Mouse (Mus musculus) Muller cell, postnatal 12 days (primary cell): ENCODE data around the gene Iqca.

Experiments used
- DNase-seq: peaks from one replicate; pipeline ENCODE4 v3.0.0-alpha.2; 2015; ENCODE audit errors: inconsistent ontology term

Gene Iqca

DNA sequence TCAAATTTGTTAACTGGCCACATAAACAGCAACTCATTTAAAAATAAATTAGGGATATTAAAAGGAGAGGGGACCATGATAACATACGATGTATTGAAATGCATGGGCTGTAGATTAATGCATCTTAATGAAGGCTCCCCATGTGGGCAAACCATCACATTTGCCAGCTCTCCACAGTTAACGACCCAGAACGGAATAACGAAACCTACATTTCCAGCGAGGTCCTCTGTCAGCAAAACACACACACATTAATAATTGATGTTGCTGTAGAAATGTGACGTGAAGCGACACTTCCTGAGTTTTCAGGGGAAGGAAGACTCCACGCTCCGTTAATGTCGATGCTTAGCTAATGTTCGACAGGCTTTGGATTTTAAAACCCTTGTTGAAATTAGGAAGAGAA lies 20.8 kb downstream of the Iqca start:
- DNase-seq: no peak

DNA sequence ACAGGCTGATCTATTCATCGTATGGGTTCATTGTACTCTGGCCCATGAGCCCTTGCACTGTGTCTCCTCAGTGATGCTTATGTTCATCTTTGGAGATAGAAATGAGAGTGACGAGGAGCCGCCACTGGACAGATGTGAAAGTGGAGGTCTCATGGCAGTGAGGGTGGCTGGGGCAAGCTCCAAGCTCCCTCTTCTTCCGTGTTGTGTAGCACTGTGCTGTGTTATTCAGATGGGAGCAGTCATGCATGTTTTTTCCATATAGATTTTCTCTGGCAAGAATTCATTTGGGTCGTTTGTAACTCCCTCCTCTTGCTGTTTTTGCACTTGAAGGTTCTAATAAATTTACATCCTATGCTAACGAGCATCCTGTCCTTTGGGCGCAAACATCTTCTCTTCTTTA lies 21.2 kb downstream of the Iqca start:
- DNase-seq: no peak

DNA sequence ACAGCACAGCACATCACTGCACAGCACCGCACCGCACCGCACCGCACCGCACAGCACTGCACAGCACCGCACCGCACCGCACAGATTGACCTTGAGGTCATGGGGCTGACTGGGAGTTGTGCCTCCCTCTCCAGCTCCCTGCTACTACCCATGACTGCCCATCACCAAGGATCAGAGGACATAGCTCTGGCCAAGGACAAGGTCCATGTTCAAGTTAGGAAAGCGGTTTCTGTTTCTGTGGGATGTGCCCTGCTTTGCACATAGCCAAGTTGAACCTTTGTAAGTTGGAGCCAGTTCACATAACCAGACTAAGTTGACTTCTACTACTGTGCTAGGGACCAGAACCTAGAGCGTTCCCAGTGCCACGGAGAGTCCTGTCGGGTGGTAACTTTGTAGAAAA lies 28.6 kb downstream of the Iqca start:
- no peak for DNase-seq

DNA sequence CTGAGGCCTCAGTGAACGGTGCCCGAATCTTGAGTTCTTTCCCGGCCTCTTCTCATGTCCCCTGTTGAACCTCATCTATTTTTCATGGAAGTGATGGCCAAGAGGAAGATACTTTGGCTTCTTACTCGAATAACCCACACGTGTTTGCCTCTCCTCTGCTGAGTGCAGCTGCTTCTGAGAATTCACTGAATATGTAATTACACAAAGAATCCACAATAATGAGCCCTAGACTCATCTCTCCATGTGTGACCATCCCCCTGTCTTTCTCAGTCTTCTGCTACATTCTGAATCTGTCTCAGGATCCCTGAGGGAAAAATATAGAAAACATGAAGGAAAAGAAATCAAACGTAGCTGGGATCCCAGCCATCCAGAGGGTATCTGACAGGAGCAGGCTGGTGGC lies 32.5 kb downstream of the Iqca start:
- no peak for DNase-seq

DNA sequence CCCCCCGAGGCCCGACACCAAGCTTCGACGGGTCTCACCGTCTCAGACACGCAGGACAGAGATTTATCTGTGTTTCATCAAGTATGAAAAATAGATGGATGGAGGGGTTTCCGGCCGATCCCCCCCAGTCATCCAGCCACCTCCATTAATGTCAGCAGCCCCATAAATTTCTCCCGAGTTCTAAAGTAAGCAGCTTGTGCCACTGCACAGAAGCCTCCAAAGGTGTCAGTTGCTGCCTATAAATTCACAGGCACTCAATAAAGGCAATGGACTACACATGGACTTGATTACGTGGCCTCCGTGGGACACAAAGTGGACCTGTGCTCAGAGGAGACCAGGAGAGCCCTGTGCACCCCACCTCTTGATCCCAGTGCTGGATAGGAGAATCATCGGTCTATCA lies 34.0 kb downstream of the Iqca start:
- DNase-seq: no peak

DNA sequence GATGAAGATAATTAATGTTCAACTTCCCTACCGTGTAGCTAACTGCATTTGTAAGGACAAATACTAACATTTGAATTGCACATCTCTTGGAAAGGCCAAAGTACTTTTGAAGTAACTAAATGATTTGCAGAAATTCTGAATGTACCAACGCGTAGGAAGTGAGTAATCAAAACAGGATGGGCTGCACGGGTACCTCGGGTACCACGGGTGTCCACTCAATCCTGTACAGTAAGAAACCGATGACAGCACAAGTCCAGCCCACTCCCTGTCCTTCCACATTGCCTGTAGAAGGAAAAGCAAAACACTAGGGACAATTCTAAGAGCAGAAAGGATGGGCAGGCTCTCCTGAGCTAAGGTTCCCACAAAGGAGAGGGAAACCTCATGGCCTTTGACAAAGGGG lies 36.0 kb downstream of the Iqca start:
- no peak for DNase-seq

GRCm38 (mm10) chr1:90114586-90114985 lies 38.6 kb downstream of the Iqca start:
- no peak for DNase-seq

DNA sequence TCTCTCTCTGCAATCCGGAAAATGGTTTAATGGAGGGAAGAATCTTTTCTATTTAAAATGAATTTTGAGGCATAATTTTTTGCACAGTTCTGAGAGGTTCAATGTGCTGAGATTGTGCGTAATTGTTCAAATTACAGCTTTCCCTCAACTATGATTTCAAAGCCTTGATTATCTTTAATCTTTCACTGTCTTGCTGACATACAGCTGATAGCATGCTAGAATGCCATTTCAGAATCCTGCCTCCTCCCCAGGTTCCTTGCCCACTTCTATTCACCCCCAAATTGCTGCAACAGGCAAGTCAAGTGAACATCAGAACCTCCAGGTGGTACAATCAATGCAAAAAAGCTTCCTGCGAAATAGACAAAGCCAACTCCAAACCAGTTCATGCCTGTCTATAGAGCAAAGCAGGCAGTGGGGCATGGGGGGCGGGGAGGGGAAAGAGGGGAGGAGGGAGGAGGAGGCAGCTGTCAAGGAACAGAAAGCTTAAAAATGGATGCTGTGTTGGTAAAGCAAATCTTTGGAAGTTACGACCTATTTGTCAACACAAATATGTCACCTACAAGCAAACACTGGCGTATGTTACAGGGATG lies 39.5 kb downstream of the Iqca start:
- no peak for DNase-seq

DNA sequence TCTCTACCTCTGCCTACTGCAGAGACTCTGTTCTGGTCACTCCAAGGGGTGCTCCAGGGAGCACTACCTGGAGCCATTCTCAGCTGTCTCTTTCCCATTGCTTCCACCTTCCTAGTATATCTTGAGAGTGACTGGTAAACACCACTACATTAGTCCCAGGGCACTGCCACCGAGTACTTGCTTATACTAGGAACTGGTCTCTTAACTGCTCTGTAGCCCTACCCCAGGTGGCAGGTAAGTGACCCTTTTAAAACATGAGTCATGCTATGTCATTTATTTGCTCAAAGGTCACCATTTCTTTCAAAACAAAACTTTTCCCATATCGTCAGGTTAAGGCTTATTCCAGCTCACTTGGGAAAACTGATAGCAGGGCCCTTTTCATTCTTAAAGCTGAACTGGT lies 40.5 kb downstream of the Iqca start:
- no peak for DNase-seq

DNA sequence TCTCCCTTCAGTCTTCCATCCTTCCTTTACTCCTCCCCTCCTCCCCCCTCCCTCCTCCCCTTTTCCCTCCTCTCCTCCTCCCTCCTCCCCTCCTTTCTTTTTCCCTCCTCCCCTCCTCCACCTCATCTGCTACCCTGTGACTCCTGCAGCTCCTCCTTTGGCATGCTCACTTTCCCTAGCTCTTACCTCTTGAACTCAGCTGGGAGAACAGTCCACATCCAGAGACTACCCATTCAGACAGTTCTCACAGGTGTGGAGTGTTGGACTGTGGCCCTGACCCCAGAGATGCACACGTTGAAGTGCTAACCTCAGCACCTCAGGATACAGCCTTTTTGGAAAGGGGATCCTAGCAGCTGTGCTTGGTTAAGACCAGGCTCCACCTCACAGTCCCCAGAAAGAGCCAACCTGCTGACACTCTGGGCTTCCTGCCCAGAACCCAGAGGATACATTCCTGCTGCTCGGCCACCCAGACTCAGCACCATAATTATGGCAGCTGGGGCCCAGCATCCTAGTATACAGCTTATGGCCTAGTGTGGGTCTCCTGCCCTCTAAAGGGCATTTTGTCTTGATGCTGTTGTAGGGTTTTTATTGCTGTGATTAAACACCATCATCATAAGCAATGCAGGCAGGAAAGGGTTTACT lies 41.9 kb downstream of the Iqca start:
- DNase-seq: peak; percentile 88

GRCm38 (mm10) chr1:90103896-90104487 lies 49.2 kb downstream of the Iqca start:
- no peak for DNase-seq

- DNase-seq: peak; percentile 39
Measured at GRCm38 (mm10) chr1:90100360-90101232, 52.6 kb downstream of the Iqca start.

DNA sequence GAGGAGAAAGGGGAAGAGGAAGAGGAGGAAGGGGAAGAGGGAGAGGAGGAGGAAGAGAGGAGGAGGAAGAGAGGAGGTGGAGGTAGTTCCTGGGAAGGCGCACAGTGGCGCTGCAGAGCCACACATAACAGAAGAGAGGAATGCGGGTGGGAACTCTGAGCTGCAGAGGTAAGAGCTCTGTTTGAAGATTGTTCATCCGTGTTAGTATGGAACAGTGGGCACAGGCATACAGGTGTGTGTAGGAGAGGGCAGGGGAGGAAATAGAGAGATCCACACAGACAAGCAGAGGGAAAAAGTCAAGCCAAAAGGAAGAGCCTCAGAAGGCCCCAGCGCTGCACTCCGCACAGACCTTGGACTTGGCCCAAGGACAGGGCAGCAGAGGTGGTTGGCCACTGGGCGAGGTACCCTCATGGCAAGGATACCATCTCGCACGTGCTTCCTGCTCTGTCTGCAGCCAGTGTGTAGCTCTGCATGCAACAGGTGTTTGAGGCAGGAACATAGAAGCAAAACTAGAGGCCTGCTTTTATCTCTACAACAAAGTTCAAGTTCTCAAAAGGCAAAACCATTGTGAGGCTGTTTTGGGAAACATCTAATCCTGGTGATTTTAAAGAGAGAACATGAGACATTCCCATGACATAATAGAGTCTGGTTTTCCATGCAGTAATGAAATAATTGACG lies 60.2 kb downstream of the Iqca start:
- DNase-seq: no peak

DNA sequence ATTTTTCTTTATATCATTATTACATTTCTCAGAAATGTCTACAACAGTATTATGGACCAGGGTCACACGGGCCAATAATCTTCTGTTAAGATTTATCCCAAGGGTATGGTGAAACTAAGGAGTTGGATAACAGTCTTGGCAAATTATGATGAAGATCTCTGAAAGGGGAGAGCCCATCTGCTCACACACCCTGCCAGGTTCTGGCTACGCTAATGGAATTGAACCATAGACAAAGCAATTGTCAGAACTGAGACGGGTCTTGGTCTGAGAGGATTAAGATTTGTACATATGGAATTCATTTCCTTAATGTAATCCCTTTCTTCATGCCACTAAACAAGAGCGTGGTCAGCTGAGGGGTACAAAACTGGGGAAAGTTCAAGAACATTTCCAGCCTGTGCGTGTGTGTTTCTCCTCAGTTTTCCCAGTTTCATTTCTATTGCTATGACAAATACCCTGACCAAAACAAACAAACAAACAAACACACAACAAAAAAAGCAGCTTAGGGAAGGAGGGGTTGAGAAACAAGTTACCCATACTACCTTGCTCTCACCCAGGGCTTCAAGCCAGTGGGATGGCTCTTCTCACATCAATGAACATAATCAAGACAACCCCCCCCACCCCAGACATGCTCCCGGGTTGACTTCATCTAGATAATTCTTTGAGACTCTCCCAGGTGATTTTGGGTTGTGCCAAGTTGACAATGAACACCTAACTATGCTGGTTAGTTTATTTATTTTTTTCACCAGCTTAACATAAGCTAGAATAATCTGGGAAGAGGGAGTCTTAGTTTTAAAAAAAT lies 64.8 kb downstream of the Iqca start:
- DNase-seq: no peak

GRCm38 (mm10) chr1:90086461-90086860 lies 66.7 kb downstream of the Iqca start:
- DNase-seq: no peak

DNA sequence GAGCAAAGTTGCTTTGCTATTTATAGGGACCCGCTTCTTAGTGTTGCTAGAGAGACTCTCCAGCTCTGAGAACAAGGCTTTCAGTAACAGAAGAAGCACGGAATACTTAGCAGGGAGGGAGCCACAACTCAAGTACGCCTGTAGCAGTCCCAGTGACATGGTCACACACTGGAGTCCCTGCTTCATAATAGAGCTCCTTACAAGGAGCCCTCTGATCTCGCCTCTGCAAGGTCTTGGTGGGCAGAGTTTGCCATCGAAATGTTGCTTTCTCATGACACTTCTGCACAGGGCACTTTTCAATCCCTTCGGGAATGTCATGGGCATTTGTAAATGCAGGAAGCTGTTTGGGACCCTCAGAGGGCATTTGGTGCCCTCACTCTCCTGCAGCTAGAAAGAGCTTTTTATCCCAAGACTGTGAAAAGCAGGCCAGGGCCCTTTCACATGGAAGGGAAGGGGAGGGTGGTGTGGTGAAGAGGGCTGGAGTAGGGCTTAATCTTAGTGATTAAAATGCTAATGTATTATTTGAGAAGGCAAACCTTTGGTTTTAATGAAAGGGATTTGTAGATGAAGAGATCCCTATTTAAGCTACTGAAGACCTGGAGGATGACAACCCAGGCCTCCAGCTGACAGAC lies 67.6 kb downstream of the Iqca start:
- DNase-seq: no peak

GRCm38 (mm10) chr1:90076291-90076690 lies 76.9 kb downstream of the Iqca start:
- no peak for DNase-seq

- no peak for DNase-seq
Measured at GRCm38 (mm10) chr1:90074779-90075178, 78.4 kb downstream of the Iqca start.

DNA sequence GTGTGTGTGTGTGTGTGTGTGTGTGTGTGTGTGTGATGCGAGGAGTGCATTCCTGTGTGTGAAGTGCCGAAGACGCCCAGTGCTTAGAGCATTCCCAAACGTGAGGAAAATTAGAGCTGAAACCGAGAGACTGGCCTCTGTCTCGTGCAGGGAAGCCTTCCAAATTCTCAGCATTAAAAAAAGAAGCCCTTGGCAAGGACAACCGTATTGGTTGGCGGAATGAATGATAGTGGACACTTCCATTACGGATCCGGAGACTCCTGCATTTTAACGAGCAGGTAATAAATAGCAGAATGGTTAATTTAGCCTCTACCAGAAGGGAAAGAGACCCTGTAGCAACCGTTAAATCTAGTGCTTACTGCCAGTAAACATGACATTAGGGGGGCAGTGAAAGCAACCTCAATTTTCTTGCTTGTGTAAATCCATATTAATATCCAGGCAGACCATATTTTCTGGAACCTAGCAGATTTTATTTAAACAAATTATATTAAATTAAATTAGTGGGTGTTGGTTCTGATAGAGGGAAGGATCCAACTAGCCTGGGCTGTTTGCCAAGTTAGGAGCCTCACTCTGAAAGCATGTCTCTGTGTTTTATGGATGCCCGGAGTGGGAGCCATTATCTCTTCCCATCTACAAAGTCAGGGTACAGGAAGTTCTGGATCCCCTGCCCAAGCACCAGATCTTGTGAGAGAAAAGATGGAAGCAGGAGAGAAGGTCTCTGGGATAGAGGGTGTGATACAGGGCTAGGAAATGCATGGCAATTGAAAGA lies 81.2 kb downstream of the Iqca start:
- no peak for DNase-seq

DNA sequence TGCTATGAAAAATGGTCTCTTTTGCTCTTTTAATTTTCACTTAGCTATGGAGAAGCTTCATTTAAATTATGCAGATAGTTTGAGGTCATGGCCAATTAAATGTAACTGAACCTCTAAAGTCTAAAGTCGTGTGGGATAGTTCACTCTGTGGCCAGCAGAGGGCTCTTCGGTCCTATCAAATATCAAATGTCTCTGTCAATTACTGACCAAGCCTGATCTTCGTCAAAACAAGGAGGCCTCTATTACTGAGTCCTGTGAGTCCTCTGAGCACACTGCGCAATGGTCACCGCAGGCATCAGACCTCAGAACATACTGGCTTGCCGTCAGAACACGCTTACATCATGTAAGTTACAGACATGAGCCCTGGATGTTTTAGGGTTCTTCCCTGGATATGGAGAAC lies 92.6 kb downstream of the Iqca start:
- DNase-seq: peak; percentile 26
